Mouse (Mus musculus) ovary, postnatal 36 days (tissue): ENCODE measurements around the gene Paqr9.
"Not testable (repeated sequence)": the region's sequence is repeated elsewhere in the genome, so short reads cannot be mapped to it uniquely, and the experiment has no call there.

Source experiments
- DNase-seq: peaks from one replicate; pipeline ENCODE4 v3.0.0; 2022; ENCODE audit warnings: low spot score, mixed read lengths

Gene Paqr9

GRCm38 (mm10) chr9:95559059-95559935, at the start of gene Paqr9:
Paqr9 (plus strand) TSS chr9:95559657.
- DNase-seq: peak; percentile 51

DNA sequence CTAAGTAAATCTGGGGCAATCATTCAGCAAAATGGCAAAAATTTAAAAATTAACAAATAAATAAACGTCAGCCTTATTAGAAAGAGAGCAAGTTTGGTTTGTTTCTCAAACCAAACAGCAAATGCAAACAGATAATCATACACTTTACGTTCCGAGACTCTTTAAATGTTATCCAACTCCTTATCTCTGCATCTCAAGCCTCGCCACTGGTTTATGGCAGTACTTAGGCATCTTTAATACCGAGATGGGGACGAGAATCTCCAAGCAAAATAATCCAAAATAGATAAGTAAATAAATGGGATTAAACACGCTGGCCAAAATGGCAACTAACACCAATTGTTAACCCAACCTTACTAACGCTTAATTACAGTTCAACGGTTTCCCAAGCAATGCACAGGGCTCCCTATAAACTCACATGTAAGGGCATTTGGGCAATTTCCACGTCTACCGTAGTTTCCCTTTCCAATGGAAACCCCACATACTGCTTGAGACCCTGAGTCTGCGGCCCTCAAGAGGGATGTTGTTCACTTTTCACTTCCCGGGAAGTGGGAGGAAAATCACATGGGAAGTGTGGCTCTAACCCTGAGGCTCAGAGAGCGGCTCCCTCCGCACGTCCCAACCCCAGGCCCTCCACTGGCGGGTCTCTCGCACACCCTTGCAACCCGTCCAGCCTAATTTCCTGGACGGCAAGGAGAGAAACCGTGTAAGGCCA, 48.6 kb upstream of the Paqr9 start:
- DNase-seq: no peak

DNA sequence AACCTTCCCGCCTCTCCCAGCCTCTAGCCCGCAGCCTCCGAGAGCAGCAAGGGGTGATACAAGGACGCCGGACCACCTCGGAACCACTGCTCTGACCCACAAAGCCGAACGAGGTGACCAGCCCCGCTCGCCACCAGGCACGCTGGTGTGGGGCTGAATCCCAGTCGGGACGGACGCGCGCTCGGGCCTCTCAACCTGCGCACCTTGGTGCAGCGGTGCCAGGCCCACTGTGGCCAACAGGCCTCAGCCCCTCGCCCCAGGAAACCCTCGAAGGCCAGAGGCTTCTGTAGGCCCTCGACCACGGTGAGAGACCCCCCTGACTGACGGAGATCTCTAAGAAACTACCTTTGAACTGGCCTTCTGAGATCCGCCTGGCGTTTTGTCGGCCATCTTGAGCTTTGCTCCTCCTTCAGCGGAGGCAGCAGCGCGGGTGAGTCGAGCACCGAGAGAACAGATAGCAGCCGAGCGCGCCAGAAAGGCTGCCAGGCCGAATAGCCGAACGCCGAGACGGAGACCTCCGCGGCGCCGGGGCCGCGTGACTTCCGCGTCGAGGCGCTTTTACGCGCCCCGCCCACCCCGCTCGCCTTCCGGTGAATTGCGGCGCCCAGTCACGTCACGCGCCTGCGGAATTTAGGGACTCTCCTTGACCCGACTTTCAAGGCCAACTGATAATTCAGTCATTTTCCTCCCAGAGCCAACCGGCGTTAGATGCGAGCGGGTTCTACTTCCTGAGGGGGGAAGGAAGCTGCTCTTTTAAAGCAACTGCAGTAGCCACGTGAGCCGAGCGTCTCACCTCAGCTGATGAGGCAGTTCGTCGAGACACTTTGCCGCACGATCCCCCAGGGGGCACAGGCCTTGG, 47.8 kb upstream of the Paqr9 start, which contains the start of gene U2surp:
Gene U2surp, minus strand, starts transcription at position 525 of the 859 bp plus-strand sequence.
- peak; percentile 97 for DNase-seq

DNA sequence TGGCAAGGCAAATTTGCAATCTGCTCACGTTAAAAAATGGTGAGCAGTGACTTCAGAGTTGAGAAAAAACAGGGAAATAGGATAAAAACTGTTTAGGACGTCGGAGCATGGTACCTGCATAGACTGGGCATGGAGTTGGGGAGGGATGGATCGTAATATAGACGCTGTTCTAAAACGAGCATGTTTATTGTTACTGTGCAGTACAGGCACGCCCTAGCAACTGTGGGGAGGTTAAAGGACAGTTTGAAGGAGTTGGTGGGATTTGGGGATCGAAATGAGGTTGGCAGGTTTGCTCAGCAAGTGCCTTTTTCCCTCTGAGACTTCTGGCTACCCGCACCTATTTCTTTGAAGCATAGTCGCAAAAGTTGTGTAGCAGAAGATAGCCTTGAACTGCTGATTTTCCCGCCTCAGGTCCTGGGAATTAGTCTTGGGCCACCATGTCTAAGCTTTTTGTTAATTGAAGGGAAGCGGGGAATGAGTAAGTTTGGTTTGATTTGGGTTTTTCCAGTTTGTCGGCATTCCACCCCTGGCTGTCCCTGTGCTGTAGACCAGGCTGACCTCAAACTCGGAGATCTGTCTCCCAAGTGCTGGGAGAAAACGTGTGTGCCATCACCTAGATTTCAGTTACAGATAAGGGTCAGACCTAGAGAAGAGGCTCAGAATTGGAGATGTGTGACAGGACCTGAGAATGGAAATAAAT, 47.0 kb upstream of the Paqr9 start:
- DNase-seq: peak; percentile 7

- DNase-seq: no peak
These were observed 45.7 kb upstream of the Paqr9 start for GRCm38 (mm10) chr9:95513776-95514175.

- not testable (repeated sequence) for DNase-seq
These were observed 45.1 kb upstream of the Paqr9 start for GRCm38 (mm10) chr9:95514361-95514760.

GRCm38 (mm10) chr9:95520563-95520962, 38.9 kb upstream of the Paqr9 start:
- DNase-seq: no peak

GRCm38 (mm10) chr9:95521031-95521430, 38.4 kb upstream of the Paqr9 start:
- DNase-seq: no peak

DNA sequence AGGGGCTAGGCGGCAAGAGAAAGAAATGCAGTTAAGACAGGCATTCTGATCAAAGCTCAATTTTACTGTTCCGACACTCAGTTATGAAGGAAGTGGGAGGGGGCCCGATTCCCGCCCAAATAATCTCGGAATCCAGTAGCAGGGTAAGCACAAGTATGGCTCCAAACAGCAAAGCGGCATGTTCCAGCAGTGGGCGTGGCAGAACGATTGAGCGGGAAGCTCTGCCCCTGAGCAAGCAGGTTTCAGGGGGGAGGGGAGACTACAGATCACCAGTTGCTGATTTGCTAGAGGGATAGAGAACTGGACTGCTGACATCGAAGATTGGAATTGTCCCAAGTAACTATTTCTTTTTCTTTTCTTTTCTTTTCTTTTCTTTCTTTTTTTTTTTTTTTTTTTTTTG, 37.9 kb upstream of the Paqr9 start:
- DNase-seq: no peak

- DNase-seq: no peak
These were observed 36.9 kb upstream of the Paqr9 start for GRCm38 (mm10) chr9:95522561-95522960.

DNA sequence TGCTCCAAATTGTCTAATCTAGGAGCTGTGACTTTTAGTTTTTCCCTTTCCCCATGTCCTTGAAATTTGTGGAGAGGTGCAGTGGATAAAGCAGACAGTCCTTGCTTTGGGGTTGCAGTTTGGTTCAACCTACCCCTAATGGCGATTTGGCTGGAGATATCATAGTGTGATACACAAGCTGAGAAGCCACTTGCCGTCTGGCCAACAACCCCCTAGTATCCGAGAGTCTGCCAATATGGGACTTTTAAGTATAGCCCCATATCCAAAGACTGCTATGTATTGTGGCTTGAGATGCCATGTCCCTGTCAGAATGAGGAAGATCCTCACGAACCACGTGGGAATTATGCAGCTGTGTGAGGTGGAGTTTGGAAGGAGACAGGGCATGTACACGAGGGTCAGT, 34.1 kb upstream of the Paqr9 start:
- no peak for DNase-seq

DNA sequence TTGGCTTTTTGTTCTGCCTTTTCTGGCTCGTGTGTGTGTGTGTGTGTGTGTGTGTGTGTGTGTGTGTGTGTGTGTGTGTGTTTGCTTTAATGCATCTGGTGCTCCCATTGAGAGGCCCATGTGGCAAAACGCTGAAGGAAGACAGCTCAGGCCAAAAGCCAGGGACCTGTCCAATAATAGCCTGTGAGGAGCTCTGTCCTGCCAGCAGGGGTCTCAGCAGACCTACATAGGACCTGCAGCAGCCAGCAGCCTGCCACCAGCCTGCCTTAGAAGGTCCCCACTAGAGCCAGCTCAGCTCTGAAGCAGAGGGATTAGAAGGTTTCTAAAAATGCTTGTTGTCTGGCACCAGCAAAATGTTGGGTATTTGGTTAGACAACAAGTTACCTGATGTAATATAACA, 33.5 kb upstream of the Paqr9 start:
- peak; percentile 41 for DNase-seq

GRCm38 (mm10) chr9:95527676-95528075, 31.8 kb upstream of the Paqr9 start:
- DNase-seq: no peak

DNA sequence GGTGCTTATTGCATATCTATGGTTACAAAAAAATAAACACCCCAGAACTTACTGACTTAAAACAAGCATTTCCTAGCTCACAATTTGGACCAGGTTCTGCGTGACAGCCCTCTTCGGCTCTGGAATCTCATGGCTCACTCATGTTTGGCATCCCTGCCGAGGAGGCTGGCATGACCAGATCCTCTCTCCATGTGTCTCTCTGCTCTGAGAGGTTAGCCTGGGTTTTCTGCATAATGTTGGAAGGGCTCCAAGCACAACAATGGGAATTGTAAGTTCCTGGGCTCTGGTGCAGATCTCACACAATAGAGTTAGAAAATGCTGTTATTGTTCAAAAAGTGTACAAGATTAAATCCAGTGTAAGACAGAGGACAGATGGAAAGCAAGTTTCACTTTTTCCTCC, 28.3 kb upstream of the Paqr9 start:
- no peak for DNase-seq

DNA sequence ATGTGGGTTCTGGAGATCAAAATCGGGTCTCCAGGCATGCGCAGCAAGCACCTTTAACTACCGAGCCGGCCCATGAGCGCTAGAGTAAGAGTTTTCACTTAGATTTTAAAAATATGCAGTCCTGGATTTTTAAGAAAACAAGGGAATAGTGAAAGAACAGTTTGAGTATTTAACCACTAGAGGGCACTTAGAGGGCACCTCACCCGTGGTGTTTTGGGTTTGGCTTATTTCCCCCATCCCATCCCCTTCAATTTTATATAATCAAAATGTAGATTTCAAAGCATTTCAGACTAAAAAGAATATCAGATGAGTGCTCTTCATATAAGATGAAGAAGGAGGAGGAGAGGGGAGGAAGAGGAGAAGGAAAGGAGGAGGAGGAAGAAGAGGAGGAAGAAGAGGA, 25.6 kb upstream of the Paqr9 start:
- no peak for DNase-seq

DNA sequence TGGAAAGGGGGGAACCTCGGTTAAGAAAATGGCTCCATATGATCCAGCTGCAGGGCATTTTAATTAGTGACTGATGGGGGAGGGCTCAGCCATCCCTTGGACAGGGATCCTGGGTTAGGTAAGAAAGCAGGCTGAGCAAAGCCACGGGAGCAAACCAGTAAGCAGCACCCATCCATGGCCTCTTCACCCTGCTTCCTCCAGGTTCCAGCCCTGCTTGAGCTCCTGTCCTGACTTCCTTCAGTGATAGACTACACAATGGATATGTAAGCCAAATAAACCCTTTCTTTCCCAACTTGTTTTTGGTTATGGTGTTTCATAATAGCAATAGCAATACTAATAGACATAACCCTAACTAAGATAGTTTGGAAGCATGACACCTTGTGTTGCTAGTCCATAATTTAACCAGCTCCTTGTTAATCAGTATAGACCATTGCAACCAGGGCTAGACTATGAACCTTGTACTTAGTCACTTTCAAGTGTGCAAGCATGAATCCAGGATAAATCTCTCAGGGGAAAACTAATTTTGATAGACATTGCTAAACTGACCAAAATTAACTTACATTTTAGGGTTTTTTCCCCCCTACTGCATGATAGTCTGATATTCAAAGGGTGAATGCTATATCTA, 20.2 kb upstream of the Paqr9 start:
- DNase-seq: no peak

GRCm38 (mm10) chr9:95540487-95540886, 19.0 kb upstream of the Paqr9 start:
- DNase-seq: peak; percentile 71

DNA sequence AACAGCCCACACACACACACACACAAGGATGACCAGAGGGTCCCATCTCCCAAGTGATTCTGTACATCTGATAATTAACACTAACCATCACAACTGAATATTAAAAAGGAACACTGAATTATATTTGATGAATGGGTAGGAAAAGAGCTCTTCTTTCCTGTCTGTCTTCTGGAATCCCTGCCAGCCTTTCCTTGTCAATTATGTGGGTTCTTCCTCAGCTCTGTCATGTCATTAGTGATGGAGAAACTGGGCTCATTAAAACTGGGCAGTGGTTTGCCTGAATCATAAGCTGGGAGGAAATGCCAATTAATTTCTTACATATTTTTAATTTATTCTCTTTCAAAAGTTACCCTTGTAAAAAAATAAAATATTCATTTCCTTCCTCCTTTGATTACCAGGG, 18.2 kb upstream of the Paqr9 start:
- DNase-seq: no peak

GRCm38 (mm10) chr9:95541650-95542432, 17.6 kb upstream of the Paqr9 start:
- DNase-seq: no peak

DNA sequence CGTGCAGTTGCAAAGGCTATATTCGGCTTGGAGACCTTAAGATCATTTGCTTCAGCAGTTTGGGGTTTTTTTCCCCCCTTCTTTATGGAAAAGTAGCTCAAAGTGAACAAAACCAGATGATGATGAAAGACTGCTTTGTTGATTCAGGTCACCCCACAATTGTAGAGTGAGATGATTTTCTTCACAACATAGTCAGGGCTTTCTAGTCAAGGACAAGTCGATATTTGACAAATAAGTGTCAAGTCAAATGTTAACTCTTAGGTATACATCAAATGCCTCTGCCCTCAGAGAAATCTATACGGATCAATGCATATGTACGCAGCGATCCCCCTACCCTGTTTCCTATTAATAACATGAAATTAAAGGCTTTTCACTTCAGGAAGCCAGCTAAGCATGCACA, 17.0 kb upstream of the Paqr9 start:
- no peak for DNase-seq
